Comparison of ENCODE assay signal across 8 mouse cellular contexts in genomic region chr19:5638416-5639005, GRCm38 (mm10). TPM values are rescaled to one million over a fixed set of nuclear protein-coding genes. Genes with fewer than 3 reads are reported as not detected.
DNase-seq lines count a peak whose midpoint lies in the region; ATAC-seq and TF ChIP-seq lines count a peak whose summit lies in the region.

No protein-coding gene starts in this region.

- H3K9ac ChIP-seq in forebrain, embryonic 15.5 days (replicated peaks) = peak overlapping the region; percentile 69
- peak overlapping the region; percentile 86 for H3K9ac ChIP-seq in liver, embryonic 14.5 days (replicated peaks)

- 89% methylated on average over 18 of the region's 18 CpGs for WGBS in forebrain, embryonic 15.5 days
- 81% methylated on average over 18 of the region's 18 CpGs for WGBS in liver, embryonic 14.5 days (ENCODE audit: insufficient replicate concordance)

- H3K27me3 ChIP-seq in C2C12 (ENCODE audit: control insufficient read depth, insufficient read depth, insufficient read length) = no peaks in the 10 kb centered on the region
- H3K27me3 ChIP-seq in forebrain, embryonic 15.5 days = no peaks in the 10 kb centered on the region
- H3K27me3 ChIP-seq in liver, embryonic 14.5 days (ENCODE audit: control insufficient read depth, insufficient read depth, low read length) = no peaks in the 10 kb centered on the region

- peaks cover 28% of the 10 kb centered on the region for H3K79me2 ChIP-seq in C2C12 (ENCODE audit: control insufficient read depth, insufficient read depth)

- no peak for TF ChIP-seq CTCF in C2C12 (IDR thresholded peaks at IDR 0.05; ENCODE audit: control insufficient read depth, insufficient read depth, insufficient read length)
- no peak for TF ChIP-seq CTCF in liver, embryonic 14.5 days (IDR thresholded peaks at IDR 0.05; ENCODE audit: low read depth)

- peak overlapping the region; percentile 66 for H3ac ChIP-seq in C2C12 (ENCODE audit: control insufficient read depth, insufficient read length, low read depth)

- peak overlapping the region; percentile 86 for H3K4me2 ChIP-seq in forebrain, embryonic 15.5 days (replicated peaks)
- H3K4me2 ChIP-seq in liver, embryonic 14.5 days (ENCODE audit: low read depth) = peak overlapping the region; percentile 99

- H3K9me3 ChIP-seq in forebrain, embryonic 15.5 days = no peaks in the 10 kb centered on the region
- no peaks in the 10 kb centered on the region for H3K9me3 ChIP-seq in liver, embryonic 14.5 days (ENCODE audit: control insufficient read depth, low read length)

- no peak for TF ChIP-seq EP300 in liver, embryonic 14.5 days (IDR thresholded peaks at IDR 0.05; ENCODE audit: low read depth)

- peak; percentile 95 for DNase-seq in heart, adult 11 months
- DNase-seq in heart, postnatal 25 days (ENCODE audit: low spot score) = no peak
- DNase-seq in liver, embryonic 14.5 days (ENCODE audit: low read depth in 3 of 3, low spot score in 3 of 3) = no peak
- no peak for DNase-seq in embryo, embryonic 9.5 days (ENCODE audit: extremely low spot score)
- DNase-seq in left cerebral cortex, adult 18-20 months (ENCODE audit: low spot score in 2 of 2) = no peak
- no peak for DNase-seq in adrenal gland, postnatal 4 days (ENCODE audit: low spot score in 2 of 2)

- H3K36me3 ChIP-seq in C2C12 (ENCODE audit: control insufficient read depth, insufficient read depth) = peaks cover 48% of the 10 kb centered on the region
- H3K36me3 ChIP-seq in forebrain, embryonic 15.5 days = peaks cover 40% of the 10 kb centered on the region
- peaks cover 33% of the 10 kb centered on the region for H3K36me3 ChIP-seq in liver, embryonic 14.5 days (replicated peaks; ENCODE audit: control insufficient read depth, insufficient read depth, low read depth)

- peak overlapping the region; percentile 92; the same call in 1 of the 2 replicates for H3K27ac ChIP-seq in forebrain, embryonic 15.5 days (replicated peaks)
- peak overlapping the region; percentile 25; the same call in 1 of the 2 replicates for H3K27ac ChIP-seq in liver, embryonic 14.5 days

- peak overlapping the region; percentile 75 for H3K4me3 ChIP-seq in C2C12 (ENCODE audit: insufficient read depth, poor library complexity, severe bottlenecking)
- peak overlapping the region; percentile 64 for H3K4me3 ChIP-seq in forebrain, embryonic 15.5 days
- peak overlapping the region; percentile 73 to 74 for H3K4me3 ChIP-seq in liver, embryonic 14.5 days (ENCODE audit: insufficient read depth in 1 of 2, low read depth in 2 of 2, low read length in 2 of 2)

- ATAC-seq in forebrain, embryonic 15.5 days (replicated peaks) = no peak
- ATAC-seq in liver, embryonic 14.5 days (ENCODE audit: insufficient read depth) = no peak

- intact Hi-C loops in heart, postnatal 25 days (cut with DNase I) = loop anchor here (2.0 to 5.0 kb wide), 2 partner anchors 36 to 54 kb away; partner anchors contain the start of gene Rnaseh2c

- peaks cover 26% of the 10 kb centered on the region for H3K4me1 ChIP-seq in forebrain, embryonic 15.5 days
- peaks cover 13 to 22% of the 10 kb centered on the region in 2 experiments for H3K4me1 ChIP-seq in liver, embryonic 14.5 days (replicated peaks; ENCODE audit: control insufficient read depth in 2 of 2, insufficient read depth in 2 of 2, low read length in 1 of 2)

- peaks cover 12% of the 10 kb centered on the region for H3K79me3 ChIP-seq in C2C12 (ENCODE audit: low read depth)

TF ChIP-seq in C2C12, 6 proteins besides CTCF, POLR2A, EP300 and RAD21:
- TF ChIP-seq CEBPB (IDR thresholded peaks at IDR 0.05; ENCODE audit: low read depth) (no peak), MYOG (IDR thresholded peaks at IDR 0.05; ENCODE audit: control insufficient read depth, extremely low read depth, insufficient read length) (no peak), FOSL1 (IDR thresholded peaks at IDR 0.05; ENCODE audit: insufficient read depth, low read length, poor library complexity, severe bottlenecking) (no peak), MYOD1 (IDR thresholded peaks at IDR 0.05; ENCODE audit: control insufficient read depth, insufficient read length, low read depth) (no peak), MAX (IDR thresholded peaks at IDR 0.05) (no peak), USF1 (IDR thresholded peaks at IDR 0.05; ENCODE audit: low read depth) (no peak)

RNA-seq across cellular contexts. Expression of gene Rela, which starts 1.2 kb away (rescaled TPM):
- 10 to 100 TPM; 22.7 to 29.9 TPM for total RNA-seq in heart, postnatal 25 days (2021)
- polyA plus RNA-seq in C2C12 (2012; fragmentation: generic; extraction: Trizol) = 56.5 TPM
- 34.7 and 38.3 TPM in 2 replicates for polyA plus RNA-seq in forebrain, embryonic 15.5 days (2015; fragmentation: Nextera tagmentation; extraction: Ambion mirVana)
- 14.8 and 19.9 TPM in 2 replicates for polyA plus RNA-seq in liver, embryonic 14.5 days (2012; rRNA removed)
- 18.9 and 21.9 TPM in 2 replicates for polyA plus RNA-seq in liver, embryonic 14.5 days (2014; fragmentation: Nextera tagmentation; extraction: Ambion mirVana)
- 10 to 100 TPM; 18.8 to 22.0 TPM for total RNA-seq in left cerebral cortex, adult 18-20 months (2021)
- total RNA-seq in adrenal gland, postnatal 4 days (2021) = 10 to 100 TPM; 71.0 to 73.6 TPM

RNA-seq across cellular contexts. Expression of gene Sipa1, which starts 25.0 kb away (rescaled TPM):
- 10 to 100 TPM; 23.3 to 31.3 TPM for total RNA-seq in heart, postnatal 25 days (2021)
- 22.9 TPM for polyA plus RNA-seq in C2C12 (2012; fragmentation: generic; extraction: Trizol)
- polyA plus RNA-seq in forebrain, embryonic 15.5 days (2015; fragmentation: Nextera tagmentation; extraction: Ambion mirVana) = 14.1 and 15.5 TPM in 2 replicates
- polyA plus RNA-seq in liver, embryonic 14.5 days (2012; rRNA removed) = 27.5 and 33.2 TPM in 2 replicates
- 14.3 and 18.9 TPM in 2 replicates for polyA plus RNA-seq in liver, embryonic 14.5 days (2014; fragmentation: Nextera tagmentation; extraction: Ambion mirVana)
- total RNA-seq in left cerebral cortex, adult 18-20 months (2021) = 10 to 100 TPM; 11.5 to 13.3 TPM
- 10 to 100 TPM; 85.0 to 90.1 TPM for total RNA-seq in adrenal gland, postnatal 4 days (2021)

RNA-seq across cellular contexts. Expression of gene Kat5, which starts 28.5 kb away (rescaled TPM):
- 10 to 100 TPM; 24.8 to 26.5 TPM for total RNA-seq in heart, postnatal 25 days (2021)
- 48.4 TPM for polyA plus RNA-seq in C2C12 (2012; fragmentation: generic; extraction: Trizol)
- 75.9 and 76.9 TPM in 2 replicates for polyA plus RNA-seq in forebrain, embryonic 15.5 days (2015; fragmentation: Nextera tagmentation; extraction: Ambion mirVana)
- polyA plus RNA-seq in liver, embryonic 14.5 days (2012; rRNA removed) = 21.0 and 25.6 TPM in 2 replicates
- polyA plus RNA-seq in liver, embryonic 14.5 days (2014; fragmentation: Nextera tagmentation; extraction: Ambion mirVana) = 8.5 and 10.0 TPM in 2 replicates
- total RNA-seq in left cerebral cortex, adult 18-20 months (2021) = 10 to 100 TPM; 92.6 to 96.3 TPM
- 10 to 100 TPM; 69.0 to 83.1 TPM for total RNA-seq in adrenal gland, postnatal 4 days (2021)

RNA-seq across cellular contexts. Expression of gene Rnaseh2c, which starts 36.8 kb away (rescaled TPM):
- total RNA-seq in heart, postnatal 25 days (2021) = 10 to 100 TPM; 43.7 to 49.7 TPM
- 77.8 TPM for polyA plus RNA-seq in C2C12 (2012; fragmentation: generic; extraction: Trizol)
- polyA plus RNA-seq in forebrain, embryonic 15.5 days (2015; fragmentation: Nextera tagmentation; extraction: Ambion mirVana) = 93.4 and 99.8 TPM in 2 replicates
- polyA plus RNA-seq in liver, embryonic 14.5 days (2012; rRNA removed) = 69.9 and 87.7 TPM in 2 replicates
- polyA plus RNA-seq in liver, embryonic 14.5 days (2014; fragmentation: Nextera tagmentation; extraction: Ambion mirVana) = 115 and 129 TPM in 2 replicates
- total RNA-seq in left cerebral cortex, adult 18-20 months (2021) = 10 to 100 TPM; 83.1 to 83.4 TPM
- total RNA-seq in adrenal gland, postnatal 4 days (2021) = 100 to 1,000 TPM; 109 to 110 TPM

RNA-seq across cellular contexts. Expression of gene Map3k11, which starts 50.0 kb away (rescaled TPM):
- total RNA-seq in heart, postnatal 25 days (2021) = 10 to 100 TPM; 24.0 to 30.4 TPM
- polyA plus RNA-seq in C2C12 (2012; fragmentation: generic; extraction: Trizol) = 24.2 TPM
- 12.2 and 13.0 TPM in 2 replicates for polyA plus RNA-seq in forebrain, embryonic 15.5 days (2015; fragmentation: Nextera tagmentation; extraction: Ambion mirVana)
- polyA plus RNA-seq in liver, embryonic 14.5 days (2012; rRNA removed) = 13.7 and 14.5 TPM in 2 replicates
- 9.1 and 10.8 TPM in 2 replicates for polyA plus RNA-seq in liver, embryonic 14.5 days (2014; fragmentation: Nextera tagmentation; extraction: Ambion mirVana)
- total RNA-seq in left cerebral cortex, adult 18-20 months (2021) = 10 to 100 TPM; 18.8 to 22.4 TPM
- total RNA-seq in adrenal gland, postnatal 4 days (2021) = 10 to 100 TPM; 56.9 to 57.4 TPM
